Mouse (Mus musculus) gastrocnemius, postnatal 4 days (tissue): Measurements from ENCODE around the gene Elavl4. TPM values are rescaled to one million over a fixed set of nuclear protein-coding genes. Genes with fewer than 3 reads are reported as not detected.

Experiments used
- DNase-seq, 2 experiments: peaks; one replicate each; pipeline ENCODE4 v3.0.0; 2021 to 2022; ENCODE audit warnings: low spot score in 2 of 2, mixed read lengths in 2 of 2
- total RNA-seq, 2 experiments: library from RNA; stranded (reverse); gene quantifications; 2 replicates each; pipeline ENCODE4 v1.2.3; 2021

The Elavl4 gene
- total RNA-seq, 2 experiments from 2014 or later, result 0.29 to 0.52 TPM

GRCm38 (mm10) chr4:110266804-110267575 lies 84.7 kb downstream of the Elavl4 start:
- DNase-seq, result no peak

- no peak for DNase-seq
Measured at GRCm38 (mm10) chr4:110264345-110264943, 87.3 kb downstream of the Elavl4 start.

GRCm38 (mm10) chr4:110257360-110257759 lies 94.3 kb downstream of the Elavl4 start:
- DNase-seq, result no peak

GRCm38 (mm10) chr4:110255617-110256016 lies 96.1 kb downstream of the Elavl4 start:
- no peak for DNase-seq

GRCm38 (mm10) chr4:110250055-110250454 lies 101.7 kb downstream of the Elavl4 start:
- no peak for DNase-seq

GRCm38 (mm10) chr4:110242879-110243278 lies 108.8 kb downstream of the Elavl4 start:
- no peak for DNase-seq

GRCm38 (mm10) chr4:110234554-110234953 lies 117.2 kb downstream of the Elavl4 start:
- no peak for DNase-seq

- no peak for DNase-seq
Measured at GRCm38 (mm10) chr4:110232327-110232726, 119.4 kb downstream of the Elavl4 start.

GRCm38 (mm10) chr4:110231799-110232198 lies 119.9 kb downstream of the Elavl4 start:
- DNase-seq, result no peak

- DNase-seq, result no peak
Measured at GRCm38 (mm10) chr4:110229652-110230051, 122.1 kb downstream of the Elavl4 start.

GRCm38 (mm10) chr4:110229238-110229637 lies 122.5 kb downstream of the Elavl4 start:
- no peak for DNase-seq

- no peak for DNase-seq
Measured at GRCm38 (mm10) chr4:110227621-110228031, 124.1 kb downstream of the Elavl4 start.

GRCm38 (mm10) chr4:110225492-110225891 lies 126.2 kb downstream of the Elavl4 start:
- no peak for DNase-seq

GRCm38 (mm10) chr4:110218819-110219218 lies 132.9 kb downstream of the Elavl4 start:
- DNase-seq, result no peak

GRCm38 (mm10) chr4:110217553-110217952 lies 134.2 kb downstream of the Elavl4 start:
- no peak for DNase-seq

GRCm38 (mm10) chr4:110214543-110214942 lies 137.2 kb downstream of the Elavl4 start:
- DNase-seq, result no peak

- no peak for DNase-seq
Measured at GRCm38 (mm10) chr4:110213666-110214065, 138.0 kb downstream of the Elavl4 start.

- no peak for DNase-seq
Measured at GRCm38 (mm10) chr4:110210246-110210645, 141.5 kb downstream of the Elavl4 start.

- DNase-seq, result no peak
Measured at GRCm38 (mm10) chr4:110209613-110210012, 142.1 kb downstream of the Elavl4 start.

- no peak for DNase-seq
Measured at GRCm38 (mm10) chr4:110201680-110202079, 150.0 kb downstream of the Elavl4 start.

GRCm38 (mm10) chr4:110199897-110200296 lies 151.8 kb downstream of the Elavl4 start:
- DNase-seq, result no peak

- DNase-seq, result no peak
Measured at GRCm38 (mm10) chr4:110198600-110198999, 153.1 kb downstream of the Elavl4 start.

- DNase-seq, result no peak
Measured at GRCm38 (mm10) chr4:110177263-110177662, 174.4 kb downstream of the Elavl4 start.
